Mouse (Mus musculus): ENCODE measurements around the gene Slc7a6os. TPM values are rescaled to one million over a fixed set of nuclear protein-coding genes. Genes with fewer than 3 reads are reported as not detected.

The Slc7a6os gene
- 31.5 and 34.2 TPM in 2 replicates for polyA plus RNA-seq (2015; fragmentation: Nextera tagmentation; extraction: Ambion mirVana)

DNA sequence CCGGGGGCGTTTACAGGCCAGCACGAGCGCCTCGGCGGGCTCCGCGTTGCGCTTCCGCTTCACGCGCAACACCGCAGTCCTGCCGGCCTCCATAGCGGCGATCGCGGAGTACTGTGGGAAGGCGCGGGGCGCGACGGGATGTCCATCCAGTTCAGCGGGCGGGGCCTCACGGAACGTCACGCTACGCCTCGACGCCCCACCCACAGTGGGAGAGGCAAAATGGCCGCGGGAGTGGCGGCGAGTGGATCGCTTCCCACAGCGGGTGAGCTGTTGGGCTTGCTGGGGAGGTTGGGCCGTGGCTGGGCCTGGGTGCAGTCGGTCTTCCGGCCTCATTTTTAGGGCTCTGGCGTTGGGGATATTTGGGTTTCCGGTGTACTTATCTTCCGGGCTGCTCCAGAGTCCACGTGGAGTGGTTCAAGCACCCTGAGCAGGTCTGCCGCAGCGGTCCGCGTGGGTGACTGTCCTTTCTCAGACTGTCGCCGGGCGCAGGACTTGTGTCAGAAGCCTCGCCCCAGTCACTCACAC is at the start of gene Slc7a6os, which contains the start of gene Prmt7:
TSS of gene Slc7a6os (minus strand) at position 115 of the 525 bp plus-strand sequence.
TSS of gene Prmt7 (plus strand) at position 116 of the 525 bp plus-strand sequence.
- Histone ChIP-seq H3K4me3 (peak within 1 kb of the TSS; percentile 82), H3K27ac (replicated peaks) (peak within 1 kb of the TSS; percentile 95), H3K36me3 (peaks cover 23% of the 10 kb centered on the region), H3K9me3 (no peaks in the 10 kb centered on the region), H3K4me1 (replicated peaks) (peaks cover 28% of the 10 kb centered on the region), H3K27me3 (no peaks in the 10 kb centered on the region), H3K9ac (peak within 1 kb of the TSS; percentile 76), H3K4me2 (peak within 1 kb of the TSS; percentile 83)
- WGBS: under 1% methylated on average over 52 of the region's 52 CpGs
- peak; percentile 99 for ATAC-seq (ENCODE audit: low FRiP score, low read depth)

DNA sequence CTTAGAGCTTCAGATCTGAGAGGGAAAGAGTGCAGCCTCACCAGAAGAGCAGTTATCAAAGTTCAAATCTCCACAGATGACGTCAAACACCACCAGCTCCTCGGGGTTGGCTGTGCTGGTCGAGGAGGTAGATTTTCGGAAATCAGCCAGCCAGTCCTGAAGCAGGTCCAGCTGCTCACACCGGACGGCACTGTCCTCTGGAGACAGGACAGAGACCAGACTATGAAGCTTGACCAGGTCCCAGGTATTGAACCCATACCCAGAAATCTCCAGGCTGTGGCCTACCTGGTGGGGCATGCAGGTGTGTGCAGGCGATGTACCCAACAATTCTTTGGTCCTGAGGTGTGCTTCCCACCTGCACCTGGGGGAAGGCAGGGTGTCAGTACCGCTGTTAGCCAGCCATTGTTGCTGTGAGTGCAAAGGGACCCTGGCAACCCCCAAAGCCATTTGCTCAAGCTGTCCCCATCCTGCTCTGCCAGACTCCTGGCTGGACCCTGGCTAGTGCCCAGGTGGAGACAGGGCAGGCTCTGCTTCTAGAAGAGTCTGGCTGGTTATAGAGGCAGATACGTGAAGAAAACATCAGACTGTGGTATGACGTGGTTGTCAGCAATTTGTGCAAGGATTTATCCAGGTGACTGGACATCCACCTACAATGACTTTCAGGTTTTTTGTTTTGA is 49.0 kb upstream of the Slc7a6os start:
- 92% methylated on average over 10 of the region's 10 CpGs for WGBS
- H3K9ac ChIP-seq: no peak overlapping the region
- no peaks in the 10 kb centered on the region for H3K9me3 ChIP-seq
- H3K4me1 ChIP-seq (replicated peaks): peaks cover 9% of the 10 kb centered on the region
- peaks cover 41% of the 10 kb centered on the region for H3K36me3 ChIP-seq
- H3K27ac ChIP-seq (replicated peaks): no peak overlapping the region
- no peak overlapping the region for H3K4me2 ChIP-seq
- H3K27me3 ChIP-seq: no peaks in the 10 kb centered on the region
- H3K4me3 ChIP-seq: no peak overlapping the region
- no peak for ATAC-seq (ENCODE audit: low FRiP score, low read depth)

DNA sequence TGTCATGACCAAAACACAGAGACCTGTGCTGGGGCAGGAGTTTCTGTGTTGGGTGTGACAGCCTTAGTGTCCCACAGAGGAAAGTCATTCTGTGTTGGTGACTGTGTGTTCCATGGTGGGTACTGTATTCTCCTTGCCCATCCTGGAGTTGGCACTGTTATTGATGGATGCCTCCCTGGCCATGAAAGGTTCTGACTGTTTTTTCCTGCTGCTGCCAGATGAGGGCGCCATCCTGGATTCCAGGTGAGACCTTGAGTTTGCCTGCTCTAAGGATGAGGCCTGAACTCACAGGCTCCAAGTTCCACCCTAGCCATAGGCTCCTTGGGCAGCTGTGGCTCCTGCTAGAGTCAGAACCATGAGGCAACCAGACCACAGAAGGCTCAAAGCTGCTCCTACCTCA is 47.4 kb upstream of the Slc7a6os start:
- Histone ChIP-seq H3K27me3 (no peaks in the 10 kb centered on the region), H3K4me2 (no peak overlapping the region), H3K9me3 (no peaks in the 10 kb centered on the region), H3K27ac (replicated peaks) (no peak overlapping the region), H3K4me1 (replicated peaks) (peaks cover 5% of the 10 kb centered on the region; the same call in 1 of the 2 replicates), H3K36me3 (peaks cover 47% of the 10 kb centered on the region), H3K4me3 (no peak overlapping the region), H3K9ac (no peak overlapping the region)
- WGBS: 43% methylated on average over 1 of the region's 1 CpGs
- ATAC-seq (ENCODE audit: low FRiP score, low read depth): no peak

DNA sequence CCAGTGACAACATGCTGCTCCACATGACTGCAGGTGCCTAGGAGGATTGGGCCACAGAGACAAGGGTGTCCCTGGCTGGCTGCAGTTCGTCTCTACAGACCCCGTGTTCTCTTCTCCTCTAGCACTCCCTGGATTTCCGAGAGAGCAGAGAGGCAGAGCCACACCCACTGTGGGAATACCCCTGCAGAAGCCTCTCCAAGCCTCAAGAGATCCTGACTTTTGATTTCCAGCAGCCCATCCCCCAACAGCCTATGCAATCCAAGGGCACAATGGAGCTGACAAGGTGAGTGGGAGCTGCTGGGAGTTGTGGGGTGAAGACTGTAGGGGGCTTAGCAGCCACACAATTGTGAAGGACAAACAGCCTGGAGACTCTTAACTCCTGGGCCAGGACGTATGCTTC is 39.5 kb upstream of the Slc7a6os start:
- H3K27ac ChIP-seq (replicated peaks): peak overlapping the region; percentile 53; the same call in 1 of the 2 replicates
- no peak for ATAC-seq (ENCODE audit: low FRiP score, low read depth)
- H3K9ac ChIP-seq: no peak overlapping the region
- 66% methylated on average over 4 of the region's 4 CpGs for whole genome bisulfite sequencing
- no peaks in the 10 kb centered on the region for H3K9me3 ChIP-seq
- H3K36me3 ChIP-seq: peaks cover 58% of the 10 kb centered on the region
- no peaks in the 10 kb centered on the region for H3K27me3 ChIP-seq
- H3K4me1 ChIP-seq (replicated peaks): peaks cover 5% of the 10 kb centered on the region; the same call in 1 of the 2 replicates
- no peak overlapping the region for H3K4me2 ChIP-seq
- H3K4me3 ChIP-seq: no peak overlapping the region

DNA sequence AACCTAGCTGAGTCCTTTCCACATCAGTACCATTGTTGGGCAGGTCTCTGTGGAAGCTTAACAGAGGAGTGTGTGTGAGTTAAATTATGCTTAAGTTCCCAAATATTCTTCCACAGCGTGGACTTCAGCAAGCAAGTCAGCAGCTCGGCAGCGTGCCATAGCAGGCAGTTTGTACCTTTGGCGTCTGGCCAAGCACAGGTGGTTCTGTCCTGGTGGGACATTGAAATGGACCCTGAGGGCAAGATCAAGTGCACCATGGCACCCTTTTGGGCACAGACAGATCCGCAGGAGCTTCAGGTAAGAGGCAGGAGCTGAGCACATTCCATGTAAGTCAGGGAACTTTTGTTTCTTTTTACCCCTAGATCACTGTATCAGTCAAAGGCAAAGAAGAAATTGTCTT is 26.4 kb upstream of the Slc7a6os start:
- Histone ChIP-seq H3K27ac (replicated peaks) (no peak overlapping the region), H3K4me1 (replicated peaks) (no peaks in the 10 kb centered on the region), H3K36me3 (peaks cover 23% of the 10 kb centered on the region), H3K9ac (no peak overlapping the region), H3K27me3 (no peaks in the 10 kb centered on the region), H3K4me2 (no peak overlapping the region), H3K4me3 (no peak overlapping the region), H3K9me3 (no peaks in the 10 kb centered on the region)
- ATAC-seq (ENCODE audit: low FRiP score, low read depth): no peak
- WGBS: 84% methylated on average over 5 of the region's 5 CpGs

DNA sequence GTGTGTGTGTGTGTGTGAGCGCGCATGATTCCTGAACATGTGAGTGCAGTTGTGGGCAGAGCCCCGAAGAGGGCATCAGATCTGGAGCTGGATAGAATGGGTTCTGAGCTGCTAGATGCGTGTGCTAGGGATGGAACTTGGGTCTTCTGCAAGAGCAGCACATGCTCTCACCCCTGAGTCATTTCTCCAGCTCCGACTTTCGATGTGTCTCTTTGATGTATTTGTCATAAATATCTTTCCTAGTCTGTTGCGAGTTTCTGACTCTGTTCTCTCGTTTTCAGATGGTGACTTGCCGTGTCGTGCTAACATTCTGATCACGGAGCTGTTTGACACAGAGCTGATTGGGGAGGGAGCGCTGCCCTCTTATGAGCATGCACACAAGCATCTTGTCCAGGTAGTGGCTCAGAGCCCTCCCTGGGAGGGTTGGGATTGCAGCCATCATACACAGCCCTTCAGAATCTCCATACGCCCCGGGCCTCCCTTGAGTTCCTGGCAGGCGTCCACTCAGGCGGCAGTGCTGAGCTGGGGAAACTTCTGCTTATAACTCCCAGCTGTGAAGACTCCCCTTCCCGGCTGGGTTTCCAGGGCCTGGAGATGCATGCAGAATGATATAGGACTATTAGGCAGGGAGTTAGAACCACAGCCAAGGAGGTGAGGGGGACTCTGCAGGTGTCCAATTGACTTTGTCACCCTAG is 24.0 kb upstream of the Slc7a6os start:
- Histone ChIP-seq H3K36me3 (peaks cover 28% of the 10 kb centered on the region), H3K9ac (no peak overlapping the region), H3K4me1 (replicated peaks) (no peaks in the 10 kb centered on the region), H3K27ac (replicated peaks) (no peak overlapping the region), H3K4me2 (no peak overlapping the region), H3K27me3 (no peaks in the 10 kb centered on the region), H3K4me3 (no peak overlapping the region), H3K9me3 (no peaks in the 10 kb centered on the region)
- 91% methylated on average over 17 of the region's 17 CpGs for WGBS
- no peak for ATAC-seq (ENCODE audit: low FRiP score, low read depth)

DNA sequence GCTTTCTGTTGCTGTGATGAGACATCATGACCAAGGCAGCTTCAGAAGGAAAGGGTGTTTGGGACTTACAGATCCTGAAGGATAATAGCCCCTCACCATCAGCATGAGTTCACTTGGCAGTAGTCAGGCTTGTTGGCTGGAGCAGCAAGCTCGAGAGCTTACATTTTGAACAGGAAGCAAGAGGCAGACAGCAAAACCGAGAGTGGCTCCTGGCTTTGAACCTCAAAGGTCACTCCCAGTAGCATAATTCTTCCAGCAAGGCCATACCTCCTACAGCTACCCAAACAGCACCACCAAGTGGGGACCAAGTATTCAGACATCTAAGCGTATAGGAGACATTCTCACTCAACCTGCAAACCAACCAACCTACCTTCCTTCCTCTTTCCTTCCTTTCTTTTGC is 22.0 kb upstream of the Slc7a6os start:
- Histone ChIP-seq H3K4me2 (no peak overlapping the region), H3K27me3 (no peaks in the 10 kb centered on the region), H3K9me3 (no peaks in the 10 kb centered on the region), H3K27ac (replicated peaks) (no peak overlapping the region), H3K4me1 (replicated peaks) (no peaks in the 10 kb centered on the region), H3K9ac (no peak overlapping the region), H3K4me3 (no peak overlapping the region), H3K36me3 (peaks cover 41% of the 10 kb centered on the region)
- 73% methylated on average over 3 of the region's 3 CpGs for WGBS
- ATAC-seq (ENCODE audit: low FRiP score, low read depth): no peak

DNA sequence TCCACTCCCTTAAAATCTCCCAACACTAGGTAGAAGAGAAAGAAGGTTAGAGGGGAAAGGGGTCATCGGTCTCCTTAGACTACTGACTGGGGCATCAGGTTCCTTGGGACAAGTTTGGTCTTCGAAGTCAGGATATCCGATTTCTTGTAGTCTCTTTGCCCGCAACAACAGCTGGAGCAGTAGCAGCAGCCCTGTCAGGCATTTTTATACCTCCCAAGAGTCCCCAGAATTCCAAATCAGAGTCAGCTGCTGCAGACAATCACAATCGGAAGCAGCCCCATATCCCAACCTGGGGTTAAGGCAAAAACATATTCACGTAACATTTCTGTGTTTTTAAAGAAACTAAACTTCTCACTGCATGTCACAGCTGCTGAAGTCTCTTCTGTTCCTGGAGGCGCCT is 20.8 kb upstream of the Slc7a6os start:
- ATAC-seq (ENCODE audit: low FRiP score, low read depth): no peak
- Histone ChIP-seq H3K27ac (replicated peaks) (no peak overlapping the region), H3K4me2 (no peak overlapping the region), H3K36me3 (peaks cover 42% of the 10 kb centered on the region), H3K9me3 (no peaks in the 10 kb centered on the region), H3K9ac (no peak overlapping the region), H3K27me3 (no peaks in the 10 kb centered on the region), H3K4me1 (replicated peaks) (no peaks in the 10 kb centered on the region), H3K4me3 (no peak overlapping the region)
- WGBS: 91% methylated on average over 7 of the region's 7 CpGs

DNA sequence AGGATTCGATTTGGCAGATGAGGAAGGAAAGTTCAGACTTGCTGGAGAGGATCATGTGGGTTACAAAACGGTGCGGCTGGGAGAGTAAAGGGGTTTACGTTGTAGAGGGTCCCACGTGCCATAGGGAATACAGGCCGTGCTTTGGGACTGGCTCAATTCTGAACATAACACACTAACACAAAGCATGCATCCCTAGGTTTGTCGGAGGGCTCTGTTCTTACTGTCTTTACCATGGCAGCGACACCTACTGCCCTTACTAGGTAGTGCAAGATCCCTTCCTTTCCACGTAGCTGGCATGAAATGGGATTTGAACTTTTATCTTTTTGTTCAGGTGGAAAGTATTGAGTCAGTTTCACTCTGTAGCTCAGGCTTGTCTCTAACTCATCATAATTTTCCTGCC is 15.9 kb upstream of the Slc7a6os start:
- Histone ChIP-seq H3K36me3 (peaks cover 57% of the 10 kb centered on the region), H3K4me3 (no peak overlapping the region), H3K27me3 (no peaks in the 10 kb centered on the region), H3K9me3 (no peaks in the 10 kb centered on the region), H3K27ac (replicated peaks) (no peak overlapping the region), H3K9ac (no peak overlapping the region), H3K4me1 (replicated peaks) (no peaks in the 10 kb centered on the region), H3K4me2 (no peak overlapping the region)
- 41% methylated on average over 9 of the region's 9 CpGs for WGBS
- ATAC-seq (ENCODE audit: low FRiP score, low read depth): no peak

DNA sequence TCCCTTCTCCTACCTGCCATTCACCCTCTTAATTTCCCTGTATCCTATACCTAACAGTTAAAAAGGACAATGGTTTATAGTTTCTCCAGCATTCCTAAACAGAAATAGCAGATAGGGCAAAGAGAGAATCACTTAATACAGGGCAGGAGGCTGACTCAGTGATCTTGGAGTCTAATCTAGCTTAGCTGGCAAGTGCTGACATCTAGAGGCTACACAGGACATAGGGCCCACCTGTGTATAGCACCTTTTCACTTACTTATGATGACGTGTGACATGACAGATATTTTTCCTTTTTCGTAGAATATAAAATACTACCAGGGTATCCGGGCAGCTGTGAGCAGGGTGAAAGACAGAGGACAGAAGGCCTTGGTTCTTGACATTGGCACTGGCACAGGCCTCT is 8.9 kb upstream of the Slc7a6os start:
- 93% methylated on average over 3 of the region's 3 CpGs for WGBS
- no peak for ATAC-seq (ENCODE audit: low FRiP score, low read depth)
- H3K9me3 ChIP-seq: no peaks in the 10 kb centered on the region
- no peaks in the 10 kb centered on the region for H3K4me1 ChIP-seq (replicated peaks)
- peaks cover 53% of the 10 kb centered on the region for H3K36me3 ChIP-seq
- H3K4me2 ChIP-seq: no peak overlapping the region
- H3K9ac ChIP-seq: no peak overlapping the region
- no peaks in the 10 kb centered on the region for H3K27me3 ChIP-seq
- H3K27ac ChIP-seq (replicated peaks): no peak overlapping the region
- H3K4me3 ChIP-seq: no peak overlapping the region

DNA sequence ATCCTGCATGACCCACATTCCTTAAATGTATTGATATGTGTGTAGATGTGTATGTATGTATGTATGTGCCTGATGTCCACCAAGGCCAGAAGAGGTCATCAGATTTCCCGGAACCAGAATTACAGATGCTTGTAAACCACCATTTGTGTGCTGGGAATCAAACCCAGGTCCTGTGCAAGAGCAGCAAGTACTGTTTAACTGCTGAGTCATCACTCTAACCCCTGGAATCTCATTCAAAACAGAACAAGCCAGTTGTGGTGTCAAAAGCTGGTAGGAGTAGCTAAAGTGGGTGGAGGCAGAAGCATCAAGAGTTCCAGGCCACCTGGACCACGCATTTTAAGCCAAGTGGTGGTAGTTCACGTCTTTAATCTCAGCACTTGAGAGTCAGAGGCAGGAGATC is 3.2 kb upstream of the Slc7a6os start:
- Histone ChIP-seq H3K9ac (no peak overlapping the region), H3K4me2 (no peak overlapping the region), H3K27me3 (no peaks in the 10 kb centered on the region), H3K27ac (replicated peaks) (no peak overlapping the region), H3K9me3 (no peaks in the 10 kb centered on the region), H3K4me1 (replicated peaks) (peaks cover 20% of the 10 kb centered on the region), H3K4me3 (no peak overlapping the region), H3K36me3 (peaks cover 37% of the 10 kb centered on the region)
- ATAC-seq (ENCODE audit: low FRiP score, low read depth): no peak
- 89% methylated on average over 3 of the region's 3 CpGs for WGBS

DNA sequence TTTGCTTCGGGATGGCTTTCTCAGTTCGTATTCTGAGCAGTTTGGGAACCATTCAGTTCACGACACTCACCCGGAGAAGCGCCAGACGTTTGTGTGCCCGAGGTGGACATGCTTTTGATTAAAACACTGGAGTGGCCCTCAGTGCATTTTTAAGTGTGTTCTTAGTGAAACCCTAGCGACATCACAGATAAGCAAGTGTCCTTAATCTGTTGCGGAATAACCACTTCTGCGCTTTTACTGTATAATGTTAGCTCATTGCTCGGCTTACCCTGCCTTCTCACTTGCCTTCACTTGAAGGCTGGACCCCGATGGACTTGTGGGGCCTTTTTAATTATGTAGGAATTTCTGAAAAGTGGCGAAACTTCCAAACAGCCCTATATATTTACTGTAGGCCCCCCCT is 686 bp upstream of the Slc7a6os start:
- peaks cover 28% of the 10 kb centered on the region for H3K4me1 ChIP-seq (replicated peaks)
- peak overlapping the region; percentile 82 for H3K4me3 ChIP-seq
- no peaks in the 10 kb centered on the region for H3K27me3 ChIP-seq
- H3K27ac ChIP-seq (replicated peaks): peak overlapping the region; percentile 95
- peaks cover 26% of the 10 kb centered on the region for H3K36me3 ChIP-seq
- H3K9me3 ChIP-seq: no peaks in the 10 kb centered on the region
- no peak for ATAC-seq (ENCODE audit: low FRiP score, low read depth)
- peak overlapping the region; percentile 83 for H3K4me2 ChIP-seq
- WGBS: 5% methylated on average over 13 of the region's 13 CpGs
- peak overlapping the region; percentile 76 for H3K9ac ChIP-seq
